Mouse (Mus musculus) spleen, adult 2 months (tissue): Measurements from ENCODE around the gene Vars2. TPM values are rescaled to one million over a fixed set of nuclear protein-coding genes. Genes with fewer than 3 reads are reported as not detected.

ENCODE experiments used
- DNase-seq, 2 experiments: peaks; one replicate each; pipeline versions ENCODE4 v3.0.0 to v3.0.0-alpha.2; 2012 to 2021; ENCODE audit warnings: low spot score in 2 of 2, low read depth in 1 of 2
- H3K27ac ChIP-seq: fragments of 200-500 bp; 2 replicates; pipeline ENCODE4 v1.5.1; 2012; ENCODE audit warnings: low read length, inconsistent platforms; ENCODE audit not compliant: insufficient read depth
- H3K27me3 ChIP-seq: fragments of 200-500 bp; 2 replicates; pipeline ENCODE4 v1.6.1; 2012; ENCODE audit warnings: mild to moderate bottlenecking, moderate library complexity, low read length, inconsistent platforms; ENCODE audit not compliant: control insufficient read depth, insufficient read depth
- H3K36me3 ChIP-seq: fragments of 200-500 bp; 2 replicates; pipeline ENCODE4 v1.6.1; 2012; ENCODE audit warnings: mild to moderate bottlenecking, low read length, inconsistent platforms; ENCODE audit not compliant: control insufficient read depth, insufficient read depth
- H3K4me1 ChIP-seq: fragments of 200-500 bp; 2 replicates; pipeline ENCODE4 v1.6.1; 2011; ENCODE audit warnings: inconsistent platforms; ENCODE audit not compliant: control insufficient read depth, insufficient read depth, insufficient read length
- H3K4me3 ChIP-seq: fragments of 200-500 bp; 2 replicates; pipeline ENCODE4 v1.5.1; 2011; ENCODE audit warnings: mild to moderate bottlenecking, inconsistent platforms; ENCODE audit not compliant: insufficient read depth, insufficient read length; ENCODE audit errors: extremely low read depth
- CTCF ChIP-seq: fragments of 200-500 bp; IDR thresholded peaks from 2 replicates; pipeline ENCODE4 v1.5.1; 2011; ENCODE audit warnings: mild to moderate bottlenecking, inconsistent platforms; ENCODE audit not compliant: insufficient read depth, insufficient read length, insufficient replicate concordance; ENCODE audit errors: extremely low read depth
- POLR2A ChIP-seq: fragments of 200-500 bp; IDR thresholded peaks from 2 replicates; pipeline ENCODE4 v1.6.1; 2011; ENCODE audit warnings: low read depth, low read length, inconsistent platforms
- WGBS: fragments of 180-500 bp; shearing (Covaris S2); methylation state at CpG from one replicate; pipeline ENCODE4 v1.1.7; 2018; 5-methylcytosine and 5-hydroxymethylcytosine counted together
- polyA plus RNA-seq: library from polyadenylated mRNA; depleted of rRNA; stranded (reverse); fragments of >200 nt; gene quantifications from 2 replicates; pipeline ENCODE4 v1.2.3, GENCODE M21; 2012; rRNA removed

The Vars2 gene
- polyA plus RNA-seq, 1 experiment: 28.9 TPM

DNA sequence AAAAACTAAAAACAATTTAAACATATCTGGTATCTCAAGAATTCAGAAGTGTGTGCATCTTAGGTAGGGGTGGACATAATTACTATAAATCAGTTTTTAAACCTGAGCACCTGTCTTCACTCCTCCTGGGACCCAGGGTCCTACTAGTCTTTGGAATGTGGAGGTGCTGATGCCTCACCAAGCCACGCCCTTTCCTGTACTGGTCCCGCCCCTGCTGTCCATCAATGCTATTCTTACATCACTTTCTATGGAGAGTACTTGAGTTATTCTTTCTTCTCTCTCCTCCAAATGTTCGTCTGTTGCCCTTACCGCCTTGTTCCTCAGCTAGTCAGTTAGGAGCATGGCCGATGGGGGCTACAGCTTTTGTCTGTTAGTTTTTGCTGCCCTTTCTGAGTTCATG is 31.0 kb downstream of the Vars2 start:
- Histone ChIP-seq H3K27ac (no peak overlapping the region), H3K36me3 (no peaks in the 10 kb centered on the region), H3K4me3 (no peak overlapping the region), H3K4me1 (no peaks in the 10 kb centered on the region), H3K27me3 (0 out of 2 replicates have a peak, but pooled peaks cover 1% of the 10 kb centered on the region)
- no peak for DNase-seq
- 35% methylated on average over 5 of the region's 5 CpGs for WGBS
- TF ChIP-seq POLR2A: no peak
- TF ChIP-seq CTCF: no peak

DNA sequence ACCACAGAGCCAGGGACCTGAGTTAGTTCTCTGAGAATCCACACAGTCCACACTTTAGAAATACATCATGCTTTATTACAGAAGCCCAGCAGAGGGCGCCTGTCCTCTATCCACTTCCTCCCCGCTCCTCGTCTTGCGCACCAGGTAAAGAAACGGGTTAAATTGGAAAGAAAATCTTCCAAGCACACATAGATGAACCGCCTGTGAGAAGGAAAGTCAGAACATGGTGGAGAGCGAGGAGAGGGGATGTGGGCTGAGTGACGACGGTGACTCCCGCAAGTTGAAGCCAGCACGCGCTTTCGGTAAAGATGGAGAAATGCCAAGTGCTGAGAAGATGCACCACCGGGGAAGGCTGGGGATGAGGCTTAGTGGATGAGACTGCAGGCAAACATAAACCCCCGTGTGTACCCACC is 31.7 kb downstream of the Vars2 start:
- DNase-seq: peak; percentile 18 to 45
- no peak overlapping the region for H3K27ac ChIP-seq
- no peaks in the 10 kb centered on the region for H3K4me1 ChIP-seq
- 2% methylated on average over 15 of the region's 15 CpGs for WGBS
- no peaks in the 10 kb centered on the region for H3K36me3 ChIP-seq
- H3K4me3 ChIP-seq: peak overlapping the region; percentile 46
- peak; percentile 65; the same call in 1 of the 2 replicates for TF ChIP-seq CTCF
- no peak for TF ChIP-seq POLR2A
- 0 out of 2 replicates have a peak, but pooled peaks cover under 1% of the 10 kb centered on the region for H3K27me3 ChIP-seq

DNA sequence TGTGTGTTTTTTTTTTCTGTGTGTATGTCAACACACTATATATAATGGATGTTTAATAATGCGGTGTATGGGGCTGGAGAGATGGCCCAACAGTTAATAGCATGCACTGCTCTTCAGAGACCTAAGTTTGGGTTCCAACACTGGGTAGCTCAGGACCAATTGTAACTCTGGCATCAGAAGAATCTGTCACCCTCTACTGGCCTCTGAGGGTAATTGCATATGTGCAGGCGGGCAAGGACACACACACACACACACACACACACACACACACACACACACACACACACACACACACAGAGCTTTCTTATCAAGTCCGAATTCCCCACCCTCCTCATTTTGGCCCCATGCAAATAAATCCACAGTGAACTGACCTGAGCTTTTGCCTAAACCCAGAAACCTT is 32.2 kb downstream of the Vars2 start:
- H3K36me3 ChIP-seq: no peaks in the 10 kb centered on the region
- H3K4me3 ChIP-seq: no peak overlapping the region
- DNase-seq: no peak
- H3K4me1 ChIP-seq: no peaks in the 10 kb centered on the region
- WGBS: 76% methylated on average over 3 of the region's 3 CpGs
- H3K27ac ChIP-seq: no peak overlapping the region
- H3K27me3 ChIP-seq: no peaks in the 10 kb centered on the region
- TF ChIP-seq CTCF (no peak), POLR2A (no peak)

DNA sequence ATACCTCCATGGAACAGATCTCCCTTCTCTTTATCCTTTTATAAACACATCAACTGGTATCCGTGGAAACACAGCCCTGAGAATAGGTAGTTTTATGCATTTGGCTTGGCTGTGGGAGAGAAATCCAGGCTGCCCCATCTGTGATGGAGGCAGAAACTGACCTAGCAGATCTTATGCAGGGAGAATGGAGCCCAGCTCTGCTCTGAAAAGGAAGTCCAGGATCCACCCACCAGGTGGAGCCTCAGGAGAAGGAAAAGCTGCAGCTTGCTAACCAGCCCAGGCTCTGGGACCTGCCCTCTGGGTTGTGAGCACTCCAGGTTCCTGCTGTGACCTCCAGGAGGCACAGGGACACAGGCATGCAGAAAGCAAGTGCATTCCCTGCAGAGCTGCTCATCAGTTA is 33.4 kb downstream of the Vars2 start:
- WGBS: 24% methylated on average over 1 of the region's 1 CpGs
- H3K27ac ChIP-seq: no peak overlapping the region
- H3K36me3 ChIP-seq: no peaks in the 10 kb centered on the region
- no peaks in the 10 kb centered on the region for H3K4me1 ChIP-seq
- H3K4me3 ChIP-seq: no peak overlapping the region
- no peak for DNase-seq
- H3K27me3 ChIP-seq: no peaks in the 10 kb centered on the region
- TF ChIP-seq CTCF (no peak), POLR2A (no peak)

DNA sequence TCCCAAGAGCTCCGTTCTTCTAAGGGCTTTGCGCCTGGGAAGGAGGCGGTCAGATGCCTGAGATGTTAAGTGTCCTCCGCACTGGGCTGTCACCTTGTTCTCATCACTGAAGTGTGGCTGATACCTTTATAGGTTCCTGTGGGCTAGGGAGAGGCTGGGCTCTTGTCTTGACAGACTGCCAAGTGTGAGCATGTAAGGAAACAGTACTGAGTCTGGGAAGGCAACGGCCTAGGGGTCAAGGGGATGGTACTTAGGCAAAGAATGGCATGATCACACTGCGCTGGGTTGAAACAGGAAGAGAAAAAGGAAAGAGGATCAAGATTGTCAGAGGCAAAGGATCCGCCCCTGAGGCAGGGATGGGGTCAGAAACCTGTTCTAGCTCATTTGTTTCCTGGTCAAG is 40.9 kb downstream of the Vars2 start, which contains the start of gene Gm9573:
Gene Gm9573, minus strand, starts transcription at position 101 of the 400 bp plus-strand sequence.
- 79% methylated on average over 7 of the region's 7 CpGs for WGBS
- no peaks in the 10 kb centered on the region for H3K27me3 ChIP-seq
- H3K36me3 ChIP-seq: no peaks in the 10 kb centered on the region
- TF ChIP-seq CTCF (no peak), POLR2A (no peak)
- H3K4me1 ChIP-seq: no peaks in the 10 kb centered on the region
- H3K4me3 ChIP-seq: no peak within 1 kb of the TSS
- H3K27ac ChIP-seq: no peak within 1 kb of the TSS
- no peak for DNase-seq

DNA sequence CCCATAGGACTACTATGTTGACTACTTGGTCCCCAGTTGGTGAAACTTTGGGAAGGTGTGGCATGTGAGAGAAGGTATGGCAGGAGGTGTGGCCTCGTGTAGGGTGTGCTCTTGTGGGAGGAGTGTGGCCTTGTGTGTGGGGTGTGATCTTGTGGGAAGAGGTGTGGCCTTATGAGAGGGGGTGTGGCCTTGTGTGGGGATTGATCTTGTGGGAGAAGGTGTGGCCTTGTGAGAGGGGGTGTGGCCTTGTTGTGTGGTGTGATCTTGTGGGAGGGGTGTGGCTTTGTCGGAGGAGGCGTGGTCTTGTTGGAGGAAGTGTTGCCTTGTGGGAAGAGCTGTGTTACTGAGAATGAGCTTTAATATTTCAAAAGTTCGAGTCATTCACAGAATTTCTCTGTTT is 50.3 kb downstream of the Vars2 start:
- Histone ChIP-seq H3K4me3 (no peak overlapping the region), H3K27me3 (no peaks in the 10 kb centered on the region), H3K36me3 (no peaks in the 10 kb centered on the region), H3K4me1 (no peaks in the 10 kb centered on the region), H3K27ac (no peak overlapping the region)
- WGBS: 70% methylated on average over 4 of the region's 4 CpGs
- DNase-seq: no peak
- no peak for TF ChIP-seq CTCF
- TF ChIP-seq POLR2A: no peak

Other genes starting within 250 kb of the Vars2 start
- gene H2-Q6, start 242.7 kb downstream of the Vars2 start, polyA plus RNA-seq: 239 and 253 TPM in 2 replicates
- gene H2-Q7, start 228.4 kb downstream of the Vars2 start, polyA plus RNA-seq: 667 and 745 TPM in 2 replicates
- 7.7 and 11.0 TPM in 2 replicates for gene H2-Q10, start 197.5 kb downstream of the Vars2 start, polyA plus RNA-seq
- not detected in 2 replicates for gene Pou5f1, start 161.6 kb downstream of the Vars2 start, polyA plus RNA-seq
- gene Tcf19, start 150.8 kb downstream of the Vars2 start, polyA plus RNA-seq: 9.6 and 13.5 TPM in 2 replicates
- 4.2 and 4.4 TPM in 2 replicates for gene Cchcr1, start 150.5 kb downstream of the Vars2 start, polyA plus RNA-seq
- 0.09 TPM in 1 of 2 replicates, not detected in the other for gene Psors1c2, start 134.4 kb downstream of the Vars2 start, polyA plus RNA-seq
- gene Cdsn, start 115.5 kb downstream of the Vars2 start, polyA plus RNA-seq: 0.13 and 0.18 TPM in 2 replicates
- gene 2300002M23Rik, start 100.1 kb downstream of the Vars2 start, polyA plus RNA-seq: not detected in 2 replicates
- not detected in 2 replicates for gene Sfta2, start 66.0 kb downstream of the Vars2 start, polyA plus RNA-seq
- gene Gm9573, start 41.0 kb downstream of the Vars2 start, polyA plus RNA-seq: not detected in 2 replicates
- not detected in 2 replicates for gene Mucl3, start 23.9 kb downstream of the Vars2 start, polyA plus RNA-seq
- 21.7 and 23.5 TPM in 2 replicates for gene Gtf2h4, start 6.1 kb upstream of the Vars2 start, polyA plus RNA-seq
- gene Ddr1, start 37.0 kb upstream of the Vars2 start, polyA plus RNA-seq: 27.0 and 38.7 TPM in 2 replicates
- 3.7 and 5.1 TPM in 2 replicates for gene Ier3, start 154.1 kb upstream of the Vars2 start, polyA plus RNA-seq
- 29.9 and 35.8 TPM in 2 replicates for gene Flot1, start 155.6 kb upstream of the Vars2 start, polyA plus RNA-seq
- gene Tubb5, start 170.7 kb upstream of the Vars2 start, polyA plus RNA-seq: 305 and 404 TPM in 2 replicates
- 10.8 and 11.6 TPM in 2 replicates for gene Mdc1, start 173.9 kb upstream of the Vars2 start, polyA plus RNA-seq
- 58.5 and 84.2 TPM in 2 replicates for gene Nrm, start 193.7 kb upstream of the Vars2 start, polyA plus RNA-seq
- gene Ppp1r18, start 198.0 kb upstream of the Vars2 start, polyA plus RNA-seq: 144 and 155 TPM in 2 replicates
- gene Dhx16, start 212.2 kb upstream of the Vars2 start, polyA plus RNA-seq: 79.1 and 85.7 TPM in 2 replicates
- 35.4 and 39.9 TPM in 2 replicates for gene 2310061I04Rik, start 229.8 kb upstream of the Vars2 start, polyA plus RNA-seq
- gene Atat1, start 242.5 kb upstream of the Vars2 start, polyA plus RNA-seq: 24.3 and 34.8 TPM in 2 replicates
- 39.5 and 45.1 TPM in 2 replicates for gene Mrps18b, start 248.8 kb upstream of the Vars2 start, polyA plus RNA-seq
- gene Ppp1r10, start 248.8 kb upstream of the Vars2 start, polyA plus RNA-seq: 26.1 and 27.1 TPM in 2 replicates